Mouse (Mus musculus): ENCODE results near the gene A430033K04Rik.

Gene A430033K04Rik

DNA sequence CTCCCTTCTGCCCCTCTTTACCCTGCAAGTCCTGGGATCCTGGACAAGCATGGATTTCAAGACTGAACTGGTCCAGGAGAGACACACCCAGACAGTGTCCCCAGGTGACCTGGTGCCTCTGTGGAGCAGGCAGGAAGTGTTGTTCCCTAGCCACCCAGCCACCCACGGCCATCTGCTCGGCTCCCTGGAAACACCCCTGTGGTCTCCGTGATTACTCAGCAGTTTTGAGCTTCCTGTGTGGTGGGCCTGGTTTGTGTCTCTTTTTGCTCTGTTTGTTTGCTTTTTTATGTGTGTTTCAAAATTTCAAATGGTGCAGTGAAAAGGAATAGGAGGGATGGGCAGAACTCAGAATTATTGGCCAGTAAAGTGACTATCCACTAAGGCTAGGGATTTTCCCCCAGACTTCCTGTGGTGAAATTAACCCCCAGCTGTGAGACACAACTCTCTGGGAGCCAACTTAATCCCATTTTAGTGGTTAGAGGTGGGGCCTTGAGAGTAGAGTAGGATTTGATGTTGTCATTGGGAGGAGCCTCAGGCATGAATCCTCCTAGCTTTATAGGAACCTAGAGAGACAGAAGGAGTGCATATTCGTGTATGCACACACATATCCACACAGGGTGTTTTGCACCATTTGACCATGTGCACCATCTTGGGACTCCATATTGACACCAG lies 72.0 kb downstream of the A430033K04Rik start:
- no peak for DNase-seq (ENCODE audit: low spot score)

DNA sequence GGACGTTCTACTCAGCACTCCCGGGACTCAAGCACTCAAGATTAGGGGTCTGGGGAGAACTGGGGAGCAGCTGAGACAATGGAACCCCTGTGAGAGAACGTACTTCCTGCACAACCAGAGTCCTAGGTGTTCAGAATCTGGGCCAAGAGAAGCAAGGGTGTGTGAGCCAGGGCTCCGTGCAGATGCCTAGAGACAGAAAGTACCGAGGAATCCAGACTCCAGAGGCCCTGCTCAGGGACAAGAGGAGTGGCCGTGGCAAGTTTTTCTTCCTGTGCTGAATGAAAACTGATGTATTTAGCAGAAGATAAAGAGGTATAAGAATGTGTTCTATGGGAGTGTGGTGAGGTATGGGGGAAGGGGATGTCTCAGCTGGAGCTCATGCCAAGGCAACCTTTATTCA lies 74.8 kb downstream of the A430033K04Rik start:
- no peak for DNase-seq (ENCODE audit: low spot score)
